Mouse (Mus musculus) forebrain, embryonic 15.5 days (tissue): ENCODE measurements around the gene Cfap44. TPM values are rescaled to one million over a fixed set of nuclear protein-coding genes. Genes with fewer than 3 reads are reported as not detected.

Experiments used
- ATAC-seq: fragments of 200-750 bp; cut with Nextera tagmentation; replicated peaks from 2 replicates; pipeline ENCODE4 v1.8.0; 2017; ENCODE audit warnings: mild to moderate bottlenecking, moderate TSS enrichment, moderate library complexity
- H3K27ac ChIP-seq: fragments of 300-500 bp; sonication (generic); replicated peaks from 2 replicates; pipeline ENCODE4 v1.5.1; 2015; ENCODE audit warnings: mild to moderate bottlenecking, inconsistent platforms
- H3K27me3 ChIP-seq: fragments of 300-500 bp; sonication (generic); 2 replicates; pipeline ENCODE4 v1.6.1; 2015; ENCODE audit warnings: inconsistent platforms
- H3K36me3 ChIP-seq: fragments of 300-500 bp; sonication (generic); 2 replicates; pipeline ENCODE4 v1.6.1; 2015; ENCODE audit warnings: mild to moderate bottlenecking, inconsistent platforms
- H3K4me1 ChIP-seq: fragments of 300-500 bp; sonication (generic); 2 replicates; pipeline ENCODE4 v1.6.1; 2015; ENCODE audit warnings: inconsistent platforms
- H3K4me2 ChIP-seq: fragments of 300-500 bp; sonication (generic); replicated peaks from 2 replicates; pipeline ENCODE4 v1.6.1; 2015; ENCODE audit warnings: mild to moderate bottlenecking, inconsistent platforms
- H3K4me3 ChIP-seq: fragments of 300-500 bp; sonication (generic); 2 replicates; pipeline ENCODE4 v1.5.1; 2015; ENCODE audit warnings: mild to moderate bottlenecking, inconsistent platforms
- H3K9ac ChIP-seq: fragments of 300-500 bp; sonication (generic); replicated peaks from 2 replicates; pipeline ENCODE4 v1.6.1; 2015; ENCODE audit warnings: mild to moderate bottlenecking, inconsistent platforms
- H3K9me3 ChIP-seq: fragments of 300-500 bp; sonication (generic); 2 replicates; pipeline ENCODE4 v1.6.1; 2016; ENCODE audit warnings: inconsistent platforms
- WGBS: fragments of 180-500 bp; shearing (Covaris S2); methylation state at CpG from one replicate; pipeline ENCODE4 v1.1.7; 2015; ENCODE audit warnings: mixed read lengths; 5-methylcytosine and 5-hydroxymethylcytosine counted together
- polyA plus RNA-seq: library from polyadenylated mRNA; unstranded; fragments of >200 nt; fragmentation: Nextera tagmentation; extraction: Ambion mirVana; gene quantifications from 2 replicates; pipeline ENCODE4 v1.2.1, GENCODE M21; 2015

Cfap44 gene
- polyA plus RNA-seq, 1 experiment from 2014 or later, result 2.4 TPM

DNA sequence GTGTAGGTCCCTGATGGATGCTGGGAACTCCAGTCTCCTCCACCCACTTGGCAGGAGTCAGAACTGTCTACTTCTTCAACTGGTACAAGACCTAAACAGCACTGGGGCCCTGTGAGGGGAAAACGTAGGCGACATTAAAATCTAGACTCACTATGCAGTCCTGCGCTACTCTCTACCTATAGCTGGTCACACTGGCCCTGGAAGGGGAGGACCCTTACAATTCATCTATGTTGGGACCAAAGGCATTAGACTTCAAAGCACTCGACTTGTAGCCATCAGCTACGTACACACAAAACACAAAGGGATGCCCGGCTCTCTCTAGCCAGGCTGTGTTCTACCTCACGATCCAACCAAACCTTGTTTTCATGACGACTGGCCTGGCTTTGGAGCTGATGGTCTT lies 91.1 kb downstream of the Cfap44 start:
- Histone ChIP-seq H3K36me3 (peaks cover 27% of the 10 kb centered on the region), H3K9me3 (no peaks in the 10 kb centered on the region), H3K27me3 (no peaks in the 10 kb centered on the region), H3K4me2 (no peak overlapping the region), H3K4me3 (no peak overlapping the region), H3K27ac (no peak overlapping the region), H3K4me1 (peaks cover 12% of the 10 kb centered on the region), H3K9ac (no peak overlapping the region)
- ATAC-seq, result no peak
- WGBS, result 63% methylated on average over 8 of the region's 8 CpGs

DNA sequence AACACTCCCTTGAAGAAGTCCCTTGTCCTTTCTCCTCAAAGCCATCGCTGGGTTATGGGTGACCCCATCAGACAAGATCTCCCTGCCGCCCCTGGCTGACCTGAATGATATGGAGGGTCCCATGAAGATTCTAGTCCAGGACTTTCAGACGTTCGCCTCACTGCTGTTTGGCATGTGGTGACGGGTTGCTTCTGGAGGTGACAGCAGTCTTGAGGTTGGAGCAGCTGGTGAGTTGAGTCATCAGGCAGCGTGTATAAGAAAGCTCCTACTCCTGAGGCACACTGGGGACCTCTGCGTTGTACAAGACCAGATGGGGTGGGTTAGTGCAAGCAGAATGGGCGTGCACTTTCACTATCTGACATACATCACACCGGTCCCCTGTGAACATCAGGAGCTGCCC lies 92.0 kb downstream of the Cfap44 start:
- no peak for ATAC-seq
- H3K36me3 ChIP-seq, result peaks cover 35% of the 10 kb centered on the region
- 75% methylated on average over 9 of the region's 9 CpGs for WGBS

DNA sequence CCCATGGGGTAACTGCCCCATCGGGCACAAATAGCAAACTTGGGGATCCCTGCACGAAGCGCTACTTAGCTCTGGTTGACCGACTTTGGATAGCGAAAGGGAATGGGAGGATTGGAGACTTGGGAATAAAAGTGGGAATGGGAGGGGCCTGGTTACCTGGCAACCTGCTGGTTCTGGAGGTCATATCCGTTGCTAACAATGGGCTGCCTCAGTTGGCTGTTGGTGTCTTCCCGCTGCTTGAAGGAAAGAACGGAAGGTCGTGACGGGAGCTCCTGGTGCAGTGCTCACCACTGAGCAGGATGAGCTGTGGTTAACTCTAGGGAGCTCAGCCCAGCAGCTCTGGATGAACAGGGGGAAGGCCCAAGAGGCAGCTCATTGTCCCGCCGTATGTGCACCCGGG lies 92.6 kb downstream of the Cfap44 start:
- no peak overlapping the region for H3K27ac ChIP-seq
- no peak overlapping the region for H3K9ac ChIP-seq
- H3K4me3 ChIP-seq, result no peak overlapping the region
- peaks cover 41% of the 10 kb centered on the region for H3K36me3 ChIP-seq
- H3K9me3 ChIP-seq, result no peaks in the 10 kb centered on the region
- ATAC-seq, result no peak
- H3K4me2 ChIP-seq, result no peak overlapping the region
- H3K4me1 ChIP-seq, result peaks cover 6% of the 10 kb centered on the region
- H3K27me3 ChIP-seq, result no peaks in the 10 kb centered on the region
- WGBS, result 64% methylated on average over 13 of the region's 13 CpGs

More for the DNA sequence above, 92.0 kb downstream of the Cfap44 start:
- H3K9ac ChIP-seq, result no peak overlapping the region
- H3K27me3 ChIP-seq, result no peaks in the 10 kb centered on the region
- no peaks in the 10 kb centered on the region for H3K9me3 ChIP-seq
- no peak overlapping the region for H3K27ac ChIP-seq
- no peak overlapping the region for H3K4me2 ChIP-seq
- H3K4me3 ChIP-seq, result no peak overlapping the region
- peaks cover 12% of the 10 kb centered on the region for H3K4me1 ChIP-seq

DNA sequence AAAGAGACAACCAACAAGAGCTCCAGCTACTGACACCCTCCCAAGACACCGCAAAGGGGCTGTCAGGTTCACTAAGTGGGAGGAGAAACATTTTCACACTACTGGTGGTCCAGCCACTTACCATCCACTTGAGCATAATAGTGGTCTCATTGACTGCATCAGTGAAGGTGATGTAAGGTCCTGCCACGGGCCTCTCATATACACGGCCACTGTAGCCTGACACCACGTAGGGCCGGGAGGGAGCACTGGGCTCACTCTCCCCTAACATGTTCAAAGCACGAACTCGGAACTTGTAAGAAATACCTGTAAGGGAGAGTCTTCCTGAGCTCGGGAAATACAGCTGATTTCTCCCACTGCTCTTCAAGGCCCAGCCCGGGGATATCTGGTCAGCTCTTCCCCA lies 96.5 kb downstream of the Cfap44 start:
- Histone ChIP-seq H3K4me1 (peaks cover 24% of the 10 kb centered on the region), H3K9ac (no peak overlapping the region), H3K27ac (no peak overlapping the region), H3K4me2 (no peak overlapping the region), H3K9me3 (no peaks in the 10 kb centered on the region), H3K36me3 (peaks cover 42% of the 10 kb centered on the region), H3K4me3 (no peak overlapping the region), H3K27me3 (no peaks in the 10 kb centered on the region)
- 86% methylated on average over 9 of the region's 9 CpGs for WGBS
- ATAC-seq, result no peak

DNA sequence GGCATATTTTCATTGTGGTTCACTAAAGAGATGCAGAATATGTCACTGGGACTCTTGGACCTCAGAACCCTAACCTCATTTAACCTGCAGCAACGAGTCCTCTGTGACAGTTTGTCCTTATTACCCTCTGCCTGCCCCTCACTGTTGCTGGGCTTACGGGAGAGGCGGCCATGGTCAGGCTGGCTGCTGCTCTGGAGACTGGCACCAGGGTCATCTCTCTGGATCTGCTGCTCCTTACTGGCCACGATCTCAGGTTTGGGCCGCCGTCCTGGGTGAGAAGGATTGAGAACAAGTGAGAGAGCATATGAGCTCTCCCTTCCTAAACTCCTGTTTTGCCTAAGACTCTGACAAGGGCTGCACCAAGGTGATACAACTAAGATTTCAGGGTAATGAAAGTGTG lies 97.6 kb downstream of the Cfap44 start:
- Histone ChIP-seq H3K4me2 (no peak overlapping the region), H3K9me3 (no peaks in the 10 kb centered on the region), H3K9ac (no peak overlapping the region), H3K4me1 (peaks cover 32% of the 10 kb centered on the region), H3K27me3 (no peaks in the 10 kb centered on the region), H3K36me3 (peaks cover 38% of the 10 kb centered on the region), H3K4me3 (no peak overlapping the region), H3K27ac (no peak overlapping the region)
- no peak for ATAC-seq
- WGBS, result 90% methylated on average over 6 of the region's 6 CpGs

DNA sequence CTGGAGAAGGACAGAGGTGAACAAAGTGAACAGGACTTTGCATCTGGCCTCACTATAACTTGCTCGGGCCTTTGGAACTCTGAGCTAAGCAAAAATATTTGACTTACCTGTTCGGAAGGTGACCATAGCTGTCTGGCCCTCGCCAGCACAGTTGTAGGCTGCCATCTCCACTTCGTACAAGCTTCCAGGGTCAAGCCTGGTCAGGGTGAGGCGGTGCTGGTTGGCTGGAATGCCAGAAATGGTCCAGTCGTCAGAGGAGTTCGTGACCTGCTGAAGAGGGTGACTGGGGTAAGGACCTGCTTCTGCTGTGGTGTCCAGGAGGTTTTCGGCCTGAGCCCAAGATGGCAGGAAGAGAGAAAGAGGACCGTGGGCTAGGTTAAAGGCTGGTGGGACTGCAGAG lies 98.1 kb downstream of the Cfap44 start:
- Histone ChIP-seq H3K27me3 (no peaks in the 10 kb centered on the region), H3K27ac (peak overlapping the region; percentile 76; the same call in 1 of the 2 replicates), H3K4me2 (no peak overlapping the region), H3K9me3 (no peaks in the 10 kb centered on the region), H3K36me3 (peaks cover 38% of the 10 kb centered on the region), H3K4me1 (peaks cover 34% of the 10 kb centered on the region), H3K4me3 (no peak overlapping the region), H3K9ac (no peak overlapping the region)
- WGBS, result 92% methylated on average over 9 of the region's 9 CpGs
- no peak for ATAC-seq

DNA sequence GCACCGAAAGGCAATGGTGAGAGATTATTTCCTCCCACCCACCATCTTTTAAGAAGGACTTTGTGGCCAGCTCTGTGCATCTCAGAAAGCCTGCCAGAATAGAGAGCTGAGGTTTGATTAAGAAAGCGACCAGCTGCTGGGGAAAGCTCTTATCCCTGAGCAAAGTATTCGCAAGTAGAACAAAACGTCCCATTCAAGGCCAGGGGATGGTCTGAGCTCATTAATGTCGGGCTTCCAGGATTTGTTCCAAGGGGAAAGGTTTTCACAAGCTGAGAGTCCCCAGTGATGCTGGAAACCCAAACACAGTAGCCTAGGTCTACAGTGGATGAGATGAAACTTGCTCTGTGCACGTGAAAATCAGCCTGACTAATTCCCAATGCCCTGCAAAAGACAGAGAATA lies 99.3 kb downstream of the Cfap44 start:
- peaks cover 43% of the 10 kb centered on the region for H3K36me3 ChIP-seq
- no peaks in the 10 kb centered on the region for H3K9me3 ChIP-seq
- ATAC-seq, result peak; percentile 64
- peak overlapping the region; percentile 76 for H3K27ac ChIP-seq
- WGBS, result 2% methylated on average over 6 of the region's 6 CpGs
- no peaks in the 10 kb centered on the region for H3K27me3 ChIP-seq
- peaks cover 34% of the 10 kb centered on the region for H3K4me1 ChIP-seq
- no peak overlapping the region for H3K4me3 ChIP-seq
- H3K9ac ChIP-seq, result no peak overlapping the region
- H3K4me2 ChIP-seq, result no peak overlapping the region

DNA sequence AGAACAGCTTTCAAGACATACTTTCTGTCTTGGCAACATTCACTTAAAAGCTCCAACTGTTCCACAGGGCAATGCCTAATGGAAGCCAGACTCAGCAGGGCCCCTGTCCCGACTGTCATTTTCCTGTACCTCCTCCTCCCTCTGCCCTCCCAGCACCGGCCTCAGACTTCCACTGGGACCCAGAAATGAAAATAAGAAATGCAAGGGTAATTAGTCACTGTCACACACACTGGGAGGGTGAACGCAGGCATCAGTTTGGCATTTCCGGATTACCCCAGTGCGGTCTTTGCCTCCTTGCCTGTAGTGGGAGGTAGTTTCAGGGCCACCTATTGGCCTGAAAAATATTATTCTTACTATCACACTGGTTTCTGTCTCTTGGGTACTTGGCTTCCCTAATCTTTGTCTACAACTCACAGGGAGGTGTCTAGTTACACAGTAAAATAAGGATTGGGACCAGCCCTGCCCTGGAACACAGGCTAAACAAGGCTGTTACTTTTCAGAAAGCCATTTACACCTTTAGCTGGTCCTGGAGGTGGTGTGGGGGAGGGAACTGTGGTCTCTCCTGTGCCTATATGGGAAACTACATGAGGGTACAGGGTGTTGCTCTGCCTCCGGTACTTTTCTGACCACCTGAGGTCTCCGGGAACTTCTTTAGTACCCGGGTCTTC lies 100.0 kb downstream of the Cfap44 start:
- WGBS, result 30% methylated on average over 8 of the region's 8 CpGs
- H3K27ac ChIP-seq, result peak overlapping the region; percentile 76
- H3K9me3 ChIP-seq, result no peaks in the 10 kb centered on the region
- H3K9ac ChIP-seq, result no peak overlapping the region
- H3K4me3 ChIP-seq, result no peak overlapping the region
- no peak overlapping the region for H3K4me2 ChIP-seq
- peak; percentile 39 for ATAC-seq
- peaks cover 43% of the 10 kb centered on the region for H3K36me3 ChIP-seq
- no peaks in the 10 kb centered on the region for H3K27me3 ChIP-seq
- peaks cover 34% of the 10 kb centered on the region for H3K4me1 ChIP-seq

DNA sequence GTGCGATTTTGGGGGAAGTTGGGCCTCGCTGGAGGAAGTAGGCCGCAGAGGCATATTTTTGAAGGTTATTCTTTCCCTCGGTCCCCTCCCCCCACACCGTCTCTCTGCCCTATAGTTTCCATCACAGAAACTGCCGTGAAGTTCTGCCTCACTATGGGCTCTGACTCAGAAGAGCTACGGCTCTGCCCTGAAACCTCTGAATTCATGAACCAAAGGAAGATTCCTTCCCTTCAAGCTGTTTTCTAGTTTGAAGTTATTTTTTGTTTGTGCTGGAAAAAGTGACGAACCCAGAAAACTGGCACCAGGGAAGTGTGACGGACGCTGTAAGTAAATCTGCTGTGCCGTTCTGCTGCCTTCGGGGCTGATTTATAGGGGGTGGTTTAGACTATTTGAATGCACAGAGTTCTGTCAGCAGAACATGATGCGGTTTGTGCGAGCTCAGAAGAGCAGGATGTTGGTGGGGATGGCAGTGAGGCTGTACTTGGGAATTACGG lies 102.4 kb downstream of the Cfap44 start:
- Histone ChIP-seq H3K27me3 (no peaks in the 10 kb centered on the region), H3K4me3 (no peak overlapping the region), H3K9ac (no peak overlapping the region), H3K27ac (peak overlapping the region; percentile 32; the same call in 1 of the 2 replicates), H3K4me2 (no peak overlapping the region), H3K9me3 (no peaks in the 10 kb centered on the region), H3K4me1 (peaks cover 34% of the 10 kb centered on the region), H3K36me3 (peaks cover 40% of the 10 kb centered on the region)
- 68% methylated on average over 15 of the region's 15 CpGs for WGBS
- no peak for ATAC-seq

DNA sequence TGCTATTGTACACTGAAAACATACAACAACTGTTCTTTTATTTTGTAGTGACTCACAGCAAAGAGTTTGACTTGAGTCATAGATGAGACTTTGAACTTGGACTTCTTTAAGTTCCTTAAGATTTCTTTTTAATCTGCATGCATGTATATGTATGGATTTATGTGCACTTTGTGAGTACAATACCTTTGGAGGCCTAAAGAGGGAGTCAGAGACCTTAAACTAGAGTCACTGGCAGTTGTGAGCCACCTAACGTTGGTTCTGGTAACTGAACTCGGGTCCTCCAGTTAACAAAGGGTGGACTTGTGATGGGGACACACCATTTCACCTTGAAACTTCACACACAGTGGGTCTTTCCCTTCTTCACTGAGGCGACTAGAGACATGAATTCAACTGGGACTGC lies 103.9 kb downstream of the Cfap44 start:
- WGBS, result 89% methylated on average over 3 of the region's 3 CpGs
- Histone ChIP-seq H3K36me3 (peaks cover 41% of the 10 kb centered on the region), H3K4me2 (no peak overlapping the region), H3K27ac (no peak overlapping the region), H3K9ac (no peak overlapping the region), H3K4me1 (peaks cover 34% of the 10 kb centered on the region), H3K4me3 (no peak overlapping the region), H3K27me3 (no peaks in the 10 kb centered on the region), H3K9me3 (no peaks in the 10 kb centered on the region)
- ATAC-seq, result no peak

DNA sequence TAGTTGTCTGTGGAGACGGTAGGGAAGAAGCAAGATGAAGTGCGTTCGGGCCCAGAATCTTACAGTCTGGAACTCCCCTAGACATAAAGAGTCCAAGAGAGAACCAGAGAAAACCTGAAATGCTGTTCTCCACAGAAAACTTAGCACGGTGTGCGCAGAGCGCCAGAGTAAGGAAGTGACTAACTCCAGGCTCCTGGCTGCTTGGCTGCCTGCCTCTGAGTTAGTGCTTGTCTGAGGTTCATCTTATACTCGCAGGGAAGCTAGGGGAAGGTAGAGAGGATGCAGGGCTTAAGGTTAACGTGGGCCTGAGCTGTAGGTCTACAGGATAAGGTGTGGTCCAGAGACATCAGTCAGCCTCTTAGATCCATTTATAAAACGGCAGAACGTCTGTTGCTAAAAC lies 107.2 kb downstream of the Cfap44 start:
- Histone ChIP-seq H3K27ac (no peak overlapping the region), H3K4me3 (no peak overlapping the region), H3K27me3 (no peaks in the 10 kb centered on the region), H3K9ac (no peak overlapping the region), H3K9me3 (no peaks in the 10 kb centered on the region), H3K4me2 (no peak overlapping the region), H3K36me3 (peaks cover 46% of the 10 kb centered on the region), H3K4me1 (peaks cover 13% of the 10 kb centered on the region; the same call in 1 of the 2 replicates)
- WGBS, result 92% methylated on average over 10 of the region's 10 CpGs
- ATAC-seq, result no peak

DNA sequence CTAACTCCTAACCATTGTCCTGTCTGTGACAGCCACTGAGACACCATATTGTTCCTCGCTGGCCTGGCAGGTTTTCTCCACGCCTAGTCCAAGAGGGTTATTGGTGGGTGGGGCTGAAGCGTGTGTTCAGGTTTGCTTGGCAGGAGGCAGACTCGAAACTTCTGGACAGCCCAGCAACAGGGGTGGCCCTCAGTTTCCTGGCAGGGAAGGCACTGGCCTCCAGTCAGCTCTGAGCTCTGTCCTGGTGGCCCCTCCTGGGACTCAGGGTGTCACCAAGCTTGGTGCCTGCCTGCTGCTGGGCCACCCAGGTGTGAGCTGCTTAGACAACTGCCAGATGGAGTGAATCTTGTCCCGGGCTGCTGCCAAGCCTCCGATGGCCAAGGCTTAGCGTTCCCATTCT lies 107.7 kb downstream of the Cfap44 start:
- H3K9me3 ChIP-seq, result no peaks in the 10 kb centered on the region
- H3K27ac ChIP-seq, result no peak overlapping the region
- H3K9ac ChIP-seq, result no peak overlapping the region
- no peak overlapping the region for H3K4me2 ChIP-seq
- ATAC-seq, result no peak
- H3K36me3 ChIP-seq, result peaks cover 46% of the 10 kb centered on the region
- no peak overlapping the region for H3K4me3 ChIP-seq
- 60% methylated on average over 7 of the region's 7 CpGs for WGBS
- peaks cover 12% of the 10 kb centered on the region for H3K4me1 ChIP-seq
- no peaks in the 10 kb centered on the region for H3K27me3 ChIP-seq
